Mouse (Mus musculus): ENCODE results near the gene Hmga1. TPM values are rescaled to one million over a fixed set of nuclear protein-coding genes. Genes with fewer than 3 reads are reported as not detected.
A peak's percentile ranks its signal among the peaks of the same experiment; 100 is the strongest.

Hmga1 gene
- polyA plus RNA-seq, 1 experiment from 2014 or later, result 658 TPM

DNA sequence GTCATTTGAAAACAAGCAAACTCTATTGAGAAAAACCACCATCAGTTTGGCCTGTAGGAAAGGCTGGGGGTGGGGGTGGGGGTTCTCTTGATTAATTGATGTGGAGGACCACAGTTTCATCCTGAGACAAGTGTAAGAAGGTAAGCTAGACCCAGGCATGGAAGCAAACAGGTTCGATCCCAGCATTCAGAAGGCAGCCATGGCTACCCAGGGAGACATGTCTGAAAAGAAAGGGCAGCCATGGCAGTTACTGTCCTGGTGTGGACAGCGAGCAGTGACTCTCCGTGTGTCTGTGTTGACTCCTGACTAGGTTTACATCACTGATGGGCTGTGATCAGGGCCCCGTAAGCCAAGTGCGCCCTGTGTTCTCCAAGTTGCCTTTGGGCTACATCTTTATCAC lies 35.0 kb upstream of the Hmga1 start, which contains the start of gene Grm4:
TSS of gene Grm4 (minus strand) at position 101 of the 400 bp plus-strand sequence.
- Histone ChIP-seq H3K4me2 (ENCODE audit: low read depth, severe bottlenecking) (no peak within 1 kb of the TSS), H3K4me1 (ENCODE audit: control insufficient read depth, insufficient read depth, low read length) (0 out of 2 replicates have a peak, but pooled peaks cover 3% of the 10 kb centered on the region), H3K9me3 (ENCODE audit: control insufficient read depth, low read length) (no peaks in the 10 kb centered on the region), H3K27me3 (ENCODE audit: control insufficient read depth, insufficient read depth, low read length) (peaks cover 18% of the 10 kb centered on the region), H3K4me3 (ENCODE audit: low read depth, low read length) (no peak within 1 kb of the TSS), H3K27ac (replicated peaks; ENCODE audit: low read depth, low read length) (no peak within 1 kb of the TSS), H3K9ac (ENCODE audit: low read length) (no peak within 1 kb of the TSS), H3K36me3 (ENCODE audit: control insufficient read depth, insufficient read depth, low read length) (no peaks in the 10 kb centered on the region)
- DNase-seq (ENCODE audit: low spot score) (no peak), ATAC-seq (ENCODE audit: insufficient number of reproducible peaks, low FRiP score, low TSS enrichment, low read depth) (no peak)
- 70% methylated on average over 5 of the region's 5 CpGs for WGBS

- DNase-seq (ENCODE audit: low spot score), result no peak
- Histone ChIP-seq H3K4me3 (ENCODE audit: low read depth, low read length) (no peak overlapping the region), H3K9me3 (ENCODE audit: control insufficient read depth, low read length) (no peaks in the 10 kb centered on the region), H3K36me3 (ENCODE audit: control insufficient read depth, insufficient read depth, low read length) (no peaks in the 10 kb centered on the region), H3K4me1 (ENCODE audit: control insufficient read depth, insufficient read depth, low read length) (0 out of 2 replicates have a peak, but pooled peaks cover 3% of the 10 kb centered on the region), H3K27ac (replicated peaks; ENCODE audit: low read depth, low read length) (no peak overlapping the region), H3K9ac (ENCODE audit: low read length) (no peak overlapping the region), H3K4me2 (ENCODE audit: low read depth, severe bottlenecking) (no peak overlapping the region), H3K27me3 (ENCODE audit: control insufficient read depth, insufficient read depth, low read length) (peaks cover 16% of the 10 kb centered on the region)
- ATAC-seq (ENCODE audit: insufficient number of reproducible peaks, low FRiP score, low TSS enrichment, low read depth), result no peak
- WGBS, result 55% methylated on average over 7 of the region's 7 CpGs
Measured at GRCm38 (mm10) chr17:27523121-27523520, 33.2 kb upstream of the Hmga1 start.

DNA sequence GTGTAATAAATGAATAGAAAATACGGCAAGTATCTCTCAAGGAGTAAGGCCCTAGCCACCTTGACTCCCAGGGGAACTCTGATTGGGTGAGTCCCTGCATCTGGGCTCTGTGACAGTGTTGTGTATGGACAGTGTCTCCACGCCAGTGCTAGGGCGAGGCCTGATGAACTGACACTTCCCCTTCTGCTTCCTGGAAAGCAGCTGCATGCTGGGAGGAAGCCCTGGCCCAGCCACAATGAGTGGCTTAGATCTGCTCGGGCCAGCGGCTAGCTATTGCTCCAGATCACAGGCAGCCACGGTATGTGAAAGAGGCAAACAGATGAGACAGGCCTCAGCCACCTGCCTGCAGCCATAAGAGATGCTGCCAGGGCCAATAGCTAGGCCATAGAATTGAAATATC lies 29.1 kb upstream of the Hmga1 start:
- no peak overlapping the region for H3K9ac ChIP-seq (ENCODE audit: low read length)
- no peak for ATAC-seq (ENCODE audit: insufficient number of reproducible peaks, low FRiP score, low TSS enrichment, low read depth)
- no peak overlapping the region for H3K27ac ChIP-seq (replicated peaks; ENCODE audit: low read depth, low read length)
- no peak overlapping the region for H3K4me2 ChIP-seq (ENCODE audit: low read depth, severe bottlenecking)
- H3K9me3 ChIP-seq (ENCODE audit: control insufficient read depth, low read length), result no peaks in the 10 kb centered on the region
- 82% methylated on average over 6 of the region's 6 CpGs for WGBS
- no peaks in the 10 kb centered on the region for H3K4me1 ChIP-seq (ENCODE audit: control insufficient read depth, insufficient read depth, low read length)
- no peaks in the 10 kb centered on the region for H3K36me3 ChIP-seq (ENCODE audit: control insufficient read depth, insufficient read depth, low read length)
- no peak overlapping the region for H3K4me3 ChIP-seq (ENCODE audit: low read depth, low read length)
- no peaks in the 10 kb centered on the region for H3K27me3 ChIP-seq (ENCODE audit: control insufficient read depth, insufficient read depth, low read length)
- DNase-seq (ENCODE audit: low spot score), result no peak

- WGBS, result 55% methylated on average over 8 of the region's 8 CpGs
Measured at GRCm38 (mm10) chr17:27528030-27528429, 28.3 kb upstream of the Hmga1 start.

DNA sequence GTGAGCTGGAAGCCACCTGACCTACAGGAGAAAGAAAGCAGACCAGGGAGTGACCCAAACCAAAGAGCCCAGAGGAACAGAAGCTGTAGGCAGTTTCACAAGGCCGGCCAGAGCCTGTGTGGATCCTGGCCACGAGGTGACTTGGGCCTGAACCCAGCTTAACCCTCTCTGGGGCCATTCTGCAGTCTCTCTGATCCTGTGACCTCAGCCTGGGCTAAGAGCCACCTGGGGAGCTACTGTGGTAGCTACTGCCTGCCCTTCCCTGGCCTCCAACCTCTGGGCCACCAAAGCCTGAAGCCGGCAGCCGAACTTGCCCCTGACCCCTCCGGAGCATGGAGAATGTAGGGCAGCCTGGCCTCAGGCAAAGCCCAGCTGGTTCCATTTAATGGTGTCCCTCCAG lies 27.5 kb upstream of the Hmga1 start:
- no peaks in the 10 kb centered on the region for H3K27me3 ChIP-seq (ENCODE audit: control insufficient read depth, insufficient read depth, low read length)
- no peaks in the 10 kb centered on the region for H3K4me1 ChIP-seq (ENCODE audit: control insufficient read depth, insufficient read depth, low read length)
- 41% methylated on average over 5 of the region's 5 CpGs for WGBS
- no peaks in the 10 kb centered on the region for H3K36me3 ChIP-seq (ENCODE audit: control insufficient read depth, insufficient read depth, low read length)
- DNase-seq (ENCODE audit: low spot score) (no peak), ATAC-seq (ENCODE audit: insufficient number of reproducible peaks, low FRiP score, low TSS enrichment, low read depth) (no peak)
- no peak overlapping the region for H3K4me3 ChIP-seq (ENCODE audit: low read depth, low read length)
- no peak overlapping the region for H3K9ac ChIP-seq (ENCODE audit: low read length)
- no peak overlapping the region for H3K27ac ChIP-seq (replicated peaks; ENCODE audit: low read depth, low read length)
- H3K4me2 ChIP-seq (ENCODE audit: low read depth, severe bottlenecking), result no peak overlapping the region
- H3K9me3 ChIP-seq (ENCODE audit: control insufficient read depth, low read length), result no peaks in the 10 kb centered on the region

More at GRCm38 (mm10) chr17:27528030-27528429, 28.3 kb upstream of the Hmga1 start:
- H3K4me3 ChIP-seq (ENCODE audit: low read depth, low read length), result no peak overlapping the region
- H3K4me1 ChIP-seq (ENCODE audit: control insufficient read depth, insufficient read depth, low read length), result no peaks in the 10 kb centered on the region
- no peak overlapping the region for H3K27ac ChIP-seq (replicated peaks; ENCODE audit: low read depth, low read length)
- ATAC-seq (ENCODE audit: insufficient number of reproducible peaks, low FRiP score, low TSS enrichment, low read depth), result no peak
- H3K4me2 ChIP-seq (ENCODE audit: low read depth, severe bottlenecking), result no peak overlapping the region
- no peaks in the 10 kb centered on the region for H3K27me3 ChIP-seq (ENCODE audit: control insufficient read depth, insufficient read depth, low read length)
- H3K9ac ChIP-seq (ENCODE audit: low read length), result no peak overlapping the region
- H3K36me3 ChIP-seq (ENCODE audit: control insufficient read depth, insufficient read depth, low read length), result no peaks in the 10 kb centered on the region
- H3K9me3 ChIP-seq (ENCODE audit: control insufficient read depth, low read length), result no peaks in the 10 kb centered on the region
- no peak for DNase-seq (ENCODE audit: low spot score)

- no peaks in the 10 kb centered on the region for H3K36me3 ChIP-seq (ENCODE audit: control insufficient read depth, insufficient read depth, low read length)
- no peaks in the 10 kb centered on the region for H3K9me3 ChIP-seq (ENCODE audit: control insufficient read depth, low read length)
- no peak overlapping the region for H3K4me3 ChIP-seq (ENCODE audit: low read depth, low read length)
- ATAC-seq (ENCODE audit: insufficient number of reproducible peaks, low FRiP score, low TSS enrichment, low read depth), result no peak
- no peak overlapping the region for H3K4me2 ChIP-seq (ENCODE audit: low read depth, severe bottlenecking)
- WGBS, result 92% methylated on average over 8 of the region's 8 CpGs
- no peaks in the 10 kb centered on the region for H3K27me3 ChIP-seq (ENCODE audit: control insufficient read depth, insufficient read depth, low read length)
- no peak overlapping the region for H3K27ac ChIP-seq (replicated peaks; ENCODE audit: low read depth, low read length)
- no peaks in the 10 kb centered on the region for H3K4me1 ChIP-seq (ENCODE audit: control insufficient read depth, insufficient read depth, low read length)
- no peak for DNase-seq (ENCODE audit: low spot score)
- no peak overlapping the region for H3K9ac ChIP-seq (ENCODE audit: low read length)
Measured at GRCm38 (mm10) chr17:27532095-27532494, 24.2 kb upstream of the Hmga1 start.

GRCm38 (mm10) chr17:27533354-27533753 lies 22.9 kb upstream of the Hmga1 start:
- no peak overlapping the region for H3K27ac ChIP-seq (replicated peaks; ENCODE audit: low read depth, low read length)

DNA sequence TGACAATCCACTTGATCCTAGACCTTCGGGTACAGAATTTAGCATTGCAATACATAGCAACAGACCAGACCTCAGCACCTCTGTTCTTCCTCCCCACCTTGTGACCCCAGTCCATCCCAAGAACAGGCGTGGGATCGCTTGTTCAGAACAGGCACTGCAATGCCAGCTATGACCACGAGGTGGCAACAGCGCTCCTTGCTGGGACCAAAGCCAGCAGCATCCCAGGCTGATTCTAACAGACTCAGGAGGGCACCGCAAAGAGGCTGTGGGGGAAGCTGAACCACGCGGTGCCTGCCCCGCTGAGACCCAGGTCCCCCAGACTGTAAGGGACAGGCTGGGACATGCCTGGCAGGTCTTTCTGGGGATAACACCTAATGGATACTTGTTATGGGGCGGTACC lies 21.6 kb upstream of the Hmga1 start:
- ATAC-seq (ENCODE audit: insufficient number of reproducible peaks, low FRiP score, low TSS enrichment, low read depth), result no peak
- Histone ChIP-seq H3K9ac (ENCODE audit: low read length) (no peak overlapping the region), H3K27me3 (ENCODE audit: control insufficient read depth, insufficient read depth, low read length) (no peaks in the 10 kb centered on the region), H3K4me2 (ENCODE audit: low read depth, severe bottlenecking) (no peak overlapping the region), H3K4me1 (ENCODE audit: control insufficient read depth, insufficient read depth, low read length) (no peaks in the 10 kb centered on the region), H3K36me3 (ENCODE audit: control insufficient read depth, insufficient read depth, low read length) (no peaks in the 10 kb centered on the region), H3K4me3 (ENCODE audit: low read depth, low read length) (no peak overlapping the region), H3K9me3 (ENCODE audit: control insufficient read depth, low read length) (no peaks in the 10 kb centered on the region), H3K27ac (replicated peaks; ENCODE audit: low read depth, low read length) (no peak overlapping the region)
- peak; percentile 98 for DNase-seq (ENCODE audit: low spot score)
- WGBS, result 6% methylated on average over 10 of the region's 10 CpGs

More at GRCm38 (mm10) chr17:27533354-27533753, 22.9 kb upstream of the Hmga1 start:
- H3K9ac ChIP-seq (ENCODE audit: low read length), result no peak overlapping the region
- ATAC-seq (ENCODE audit: insufficient number of reproducible peaks, low FRiP score, low TSS enrichment, low read depth) (no peak), DNase-seq (ENCODE audit: low spot score) (no peak)
- H3K4me3 ChIP-seq (ENCODE audit: low read depth, low read length), result no peak overlapping the region
- no peaks in the 10 kb centered on the region for H3K9me3 ChIP-seq (ENCODE audit: control insufficient read depth, low read length)
- no peak overlapping the region for H3K4me2 ChIP-seq (ENCODE audit: low read depth, severe bottlenecking)
- no peaks in the 10 kb centered on the region for H3K27me3 ChIP-seq (ENCODE audit: control insufficient read depth, insufficient read depth, low read length)
- no peaks in the 10 kb centered on the region for H3K36me3 ChIP-seq (ENCODE audit: control insufficient read depth, insufficient read depth, low read length)
- H3K4me1 ChIP-seq (ENCODE audit: control insufficient read depth, insufficient read depth, low read length), result no peaks in the 10 kb centered on the region
- 84% methylated on average over 3 of the region's 3 CpGs for WGBS

DNA sequence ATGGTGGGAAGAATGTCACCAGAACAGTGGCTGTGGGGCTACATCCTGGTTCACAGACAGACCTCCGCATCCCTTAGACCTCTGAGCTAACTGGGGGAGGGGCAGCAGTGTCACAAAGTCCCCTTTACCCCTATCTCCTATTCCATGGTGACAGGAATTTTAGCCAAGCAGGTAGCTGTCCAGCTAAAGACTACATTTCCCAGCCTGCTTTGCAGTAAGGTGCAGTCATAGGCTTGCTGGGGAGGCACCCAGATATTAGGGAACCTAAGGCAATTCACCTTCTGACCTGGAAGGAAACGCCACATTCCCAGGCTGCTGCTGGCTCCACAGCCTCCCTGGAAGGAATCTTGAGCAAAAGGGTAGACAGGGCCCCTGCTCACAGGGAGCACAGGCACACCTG lies 15.0 kb upstream of the Hmga1 start:
- Histone ChIP-seq H3K36me3 (ENCODE audit: control insufficient read depth, insufficient read depth, low read length) (no peaks in the 10 kb centered on the region), H3K9ac (ENCODE audit: low read length) (no peak overlapping the region), H3K4me2 (ENCODE audit: low read depth, severe bottlenecking) (no peak overlapping the region), H3K4me3 (ENCODE audit: low read depth, low read length) (no peak overlapping the region), H3K27ac (replicated peaks; ENCODE audit: low read depth, low read length) (no peak overlapping the region), H3K9me3 (ENCODE audit: control insufficient read depth, low read length) (no peaks in the 10 kb centered on the region), H3K27me3 (ENCODE audit: control insufficient read depth, insufficient read depth, low read length) (no peaks in the 10 kb centered on the region), H3K4me1 (ENCODE audit: control insufficient read depth, insufficient read depth, low read length) (0 out of 2 replicates have a peak, but pooled peaks cover 6% of the 10 kb centered on the region)
- ATAC-seq (ENCODE audit: insufficient number of reproducible peaks, low FRiP score, low TSS enrichment, low read depth) (no peak), DNase-seq (ENCODE audit: low spot score) (no peak)
- 63% methylated on average over 2 of the region's 2 CpGs for WGBS

Data from limb, embryonic 11.5 days (tissue).